Comparison of ENCODE assay signal across 9 mouse cellular contexts in the genomic region with DNA sequence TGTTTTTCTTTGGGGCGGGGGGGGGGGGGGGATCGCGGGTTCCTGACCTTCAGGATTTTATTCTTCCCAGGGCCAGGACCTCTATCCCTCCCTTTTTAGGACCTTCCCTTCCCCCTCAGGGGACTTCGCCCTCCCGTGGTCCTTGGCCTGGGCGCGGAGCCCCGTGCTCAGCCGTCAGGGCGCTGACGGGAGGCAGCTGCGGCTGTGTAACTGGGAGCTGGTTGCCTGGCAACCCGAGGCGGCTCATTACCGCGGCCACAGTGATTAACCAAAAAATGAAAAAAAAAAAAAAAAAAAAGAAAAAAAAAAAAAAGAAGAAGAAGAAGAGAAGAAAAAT. TPM values are rescaled to one million over a fixed set of nuclear protein-coding genes. Genes with fewer than 3 reads are reported as not detected.
DNase-seq lines count a peak whose midpoint lies in the region; ATAC-seq lines count a peak whose summit lies in the region.
"Had no signal": no experiment of that assay in that cellular context is flagged by ENCODE, and none has a peak within 500 bp of the region (broad histone marks: within the 10 kb centered on the region; RNA-seq: fewer than 3 reads in every experiment).

No protein-coding gene starts in this region.

- H3K4me2 ChIP-seq in kidney, embryonic 14.5 days (replicated peaks; ENCODE audit: low read depth, low read length), result peak overlapping the region; percentile 36
- peak overlapping the region; percentile 43 for H3K4me2 ChIP-seq in forebrain, embryonic 12.5 days
- peak overlapping the region; percentile 52 for H3K4me2 ChIP-seq in hindbrain, embryonic 15.5 days

- no peak overlapping the region for H3K9ac ChIP-seq in kidney, embryonic 14.5 days (ENCODE audit: low read depth, low read length)
- H3K9ac ChIP-seq in forebrain, embryonic 12.5 days, result no peak overlapping the region
- H3K9ac ChIP-seq in hindbrain, embryonic 15.5 days, result no peak overlapping the region

- peaks cover 73% of the 10 kb centered on the region for H3K27me3 ChIP-seq in kidney, embryonic 14.5 days (ENCODE audit: control insufficient read depth, insufficient read depth, low read length)
- H3K27me3 ChIP-seq in forebrain, embryonic 12.5 days, result peaks cover 92% of the 10 kb centered on the region
- H3K27me3 ChIP-seq in hindbrain, embryonic 15.5 days, result peaks cover 66% of the 10 kb centered on the region

- 1% methylated on average over 16 of the region's 16 CpGs for WGBS in kidney, embryonic 14.5 days
- under 1% methylated on average over 16 of the region's 16 CpGs for WGBS in forebrain, embryonic 12.5 days
- 0% methylated on average over 16 of the region's 16 CpGs for WGBS in hindbrain, embryonic 15.5 days

- no peak for DNase-seq in kidney, adult 8-10 months
- DNase-seq in mesoderm, embryonic 11.5 days (ENCODE audit: low read depth, low spot score), result peak; percentile 76
- DNase-seq in spleen, postnatal 4 days (ENCODE audit: low spot score in 2 of 2), result no peak
- DNase-seq in spleen, postnatal 10 days (ENCODE audit: low spot score in 2 of 2), result no peak
- no peak for DNase-seq in layer of hippocampus, adult 11-12 months (ENCODE audit: low spot score)

- no peaks in the 10 kb centered on the region for H3K36me3 ChIP-seq in kidney, embryonic 14.5 days (ENCODE audit: control insufficient read depth, insufficient read depth, low read length)
- no peaks in the 10 kb centered on the region for H3K36me3 ChIP-seq in forebrain, embryonic 12.5 days (replicated peaks)
- no peaks in the 10 kb centered on the region for H3K36me3 ChIP-seq in hindbrain, embryonic 15.5 days
- H3K36me3 ChIP-seq: G1E had no signal

- peak overlapping the region; percentile 7; the same call in 1 of the 2 replicates for H3K4me3 ChIP-seq in kidney, embryonic 14.5 days (ENCODE audit: low read length)
- H3K4me3 ChIP-seq in forebrain, embryonic 12.5 days (replicated peaks), result peak overlapping the region; percentile 11; the same call in 1 of the 2 replicates
- 0 out of 2 replicates have a peak overlapping the region, but pooled peaks have one; percentile 12 for H3K4me3 ChIP-seq in hindbrain, embryonic 15.5 days

- H3K27ac ChIP-seq in kidney, embryonic 14.5 days (ENCODE audit: low read depth, low read length), result peak overlapping the region; percentile 73
- H3K27ac ChIP-seq in forebrain, embryonic 12.5 days, result 0 out of 2 replicates have a peak overlapping the region, but pooled peaks have one; percentile 46
- H3K27ac ChIP-seq in hindbrain, embryonic 15.5 days (replicated peaks), result peak overlapping the region; percentile 31; the same call in 1 of the 2 replicates

- H3K9me3 ChIP-seq in kidney, embryonic 14.5 days (ENCODE audit: control insufficient read depth, low read length), result no peaks in the 10 kb centered on the region
- no peaks in the 10 kb centered on the region for H3K9me3 ChIP-seq in forebrain, embryonic 12.5 days
- H3K9me3 ChIP-seq in hindbrain, embryonic 15.5 days, result no peaks in the 10 kb centered on the region
- H3K9me3 ChIP-seq: G1E had no signal

- peaks cover 44% of the 10 kb centered on the region for H3K4me1 ChIP-seq in kidney, embryonic 14.5 days (ENCODE audit: control insufficient read depth, insufficient read depth, low read length)
- peaks cover 53% of the 10 kb centered on the region for H3K4me1 ChIP-seq in forebrain, embryonic 12.5 days
- H3K4me1 ChIP-seq in hindbrain, embryonic 15.5 days (replicated peaks), result peaks cover 50% of the 10 kb centered on the region

- ATAC-seq in kidney, embryonic 14.5 days (ENCODE audit: low FRiP score, low TSS enrichment), result peak; percentile 71
- ATAC-seq in forebrain, embryonic 12.5 days (ENCODE audit: low FRiP score), result peak; percentile 80
- ATAC-seq in hindbrain, embryonic 15.5 days (ENCODE audit: low FRiP score, low read depth), result no peak; the same call in 1 of the 2 replicates

RNA-seq across cellular contexts. Expression of gene Uncx, which starts 15.1 kb away (rescaled TPM):
- polyA plus RNA-seq in kidney, embryonic 14.5 days (2014; fragmentation: Nextera tagmentation; extraction: Ambion mirVana), result 130 and 131 TPM in 2 replicates
- 32.5 and 37.0 TPM in 2 replicates for polyA plus RNA-seq in forebrain, embryonic 12.5 days (2016; fragmentation: Nextera tagmentation; extraction: Ambion mirVana)
- polyA plus RNA-seq in hindbrain, embryonic 15.5 days (2015; fragmentation: Nextera tagmentation; extraction: Ambion mirVana), result 35.9 and 47.3 TPM in 2 replicates
- polyA plus RNA-seq: G1E had no signal
